Mouse (Mus musculus) thymus, adult 2 months (tissue): ENCODE data around the gene Ldb2.

Experiments
- CTCF ChIP-seq: fragments of 200-500 bp; IDR thresholded peaks from 2 replicates; pipeline ENCODE4 v1.5.1; 2012; ENCODE audit warnings: mild to moderate bottlenecking, control low read depth, low read length, moderate library complexity, borderline replicate concordance; ENCODE audit not compliant: control insufficient read depth, poor library complexity, insufficient read depth; ENCODE audit errors: extremely low read depth
- POLR2A ChIP-seq: fragments of 200-500 bp; IDR thresholded peaks from 2 replicates; pipeline ENCODE4 v1.6.1; 2012; ENCODE audit warnings: mild to moderate bottlenecking, low read length, control low read depth, moderate library complexity; ENCODE audit not compliant: control insufficient read depth, poor library complexity, insufficient read depth; ENCODE audit errors: extremely low read depth

GRCm38 (mm10) chr5:44579899-44580459 is 219.5 kb downstream of the Ldb2 start:
- TF ChIP-seq CTCF = no peak
- TF ChIP-seq POLR2A = no peak
